Mouse (Mus musculus) lung, postnatal 0 days (tissue): ENCODE data around the gene Tln2. TPM values are rescaled to one million over a fixed set of nuclear protein-coding genes. Genes with fewer than 3 reads are reported as not detected.

Experiments
- ATAC-seq: fragments of 200-750 bp; cut with Nextera tagmentation; 2 replicates; pipeline ENCODE4 v1.8.0; 2017; ENCODE audit warnings: moderate library complexity
- DNase-seq: peaks from one replicate; pipeline ENCODE4 v3.0.0-alpha.2; 2016; ENCODE audit warnings: low spot score
- H3K27ac ChIP-seq: fragments of 300-500 bp; sonication (generic); 2 replicates; pipeline ENCODE4 v1.5.1; 2014; ENCODE audit warnings: antibody characterized with exemption, mild to moderate bottlenecking, low read length, mixed read lengths
- H3K27me3 ChIP-seq: fragments of 300-500 bp; sonication (generic); replicated peaks from 2 replicates; pipeline ENCODE4 v1.6.1; 2014; ENCODE audit warnings: low read length, mixed read lengths; ENCODE audit not compliant: insufficient read depth
- H3K36me3 ChIP-seq: fragments of 300-500 bp; sonication (generic); 2 replicates; pipeline ENCODE4 v1.6.1; 2014; ENCODE audit warnings: low read length, mixed read lengths; ENCODE audit not compliant: insufficient read depth
- H3K4me1 ChIP-seq: fragments of 300-500 bp; sonication (generic); 2 replicates; pipeline ENCODE4 v1.6.1; 2014; ENCODE audit warnings: antibody characterized with exemption, low read depth, low read length, mixed read lengths; ENCODE audit not compliant: insufficient read depth
- H3K4me2 ChIP-seq: fragments of 300-500 bp; sonication (generic); replicated peaks from 2 replicates; pipeline ENCODE4 v1.6.1; 2014; ENCODE audit warnings: low read depth, mild to moderate bottlenecking, low read length, moderate library complexity, mixed read lengths
- H3K4me3 ChIP-seq: fragments of 300-500 bp; sonication (generic); 2 replicates; pipeline ENCODE4 v1.5.1; 2014; ENCODE audit warnings: low read depth, low read length
- H3K9ac ChIP-seq: fragments of 300-500 bp; sonication (generic); replicated peaks from 2 replicates; pipeline ENCODE4 v1.6.1; 2014; ENCODE audit warnings: low read depth, mild to moderate bottlenecking
- H3K9me3 ChIP-seq: fragments of 300-500 bp; sonication (generic); 2 replicates; pipeline ENCODE4 v1.6.1; 2016; ENCODE audit warnings: low read length, mixed read lengths
- CTCF ChIP-seq: IDR thresholded peaks from 2 replicates; pipeline ENCODE4 v1.5.1; 2016; ENCODE audit warnings: antibody characterized with exemption, mild to moderate bottlenecking
- EP300 ChIP-seq: IDR thresholded peaks from 2 replicates; pipeline ENCODE4 v1.6.1; 2016; ENCODE audit warnings: antibody characterized with exemption, mild to moderate bottlenecking, control low read depth
- WGBS: fragments of 180-500 bp; shearing (Covaris S2); extraction: QIAGEN DNeasy Blood & Tissue Kit; methylation state at CpG from one replicate; pipeline ENCODE4 v1.1.7; 2014; 5-methylcytosine and 5-hydroxymethylcytosine counted together
- polyA plus RNA-seq: library from polyadenylated mRNA; unstranded; fragments of >200 nt; fragmentation: Nextera tagmentation; extraction: Ambion mirVana; gene quantifications from 2 replicates; pipeline ENCODE4 v1.2.1, GENCODE M21; 2015

The Tln2 gene
- polyA plus RNA-seq, 1 experiment from 2014 or later, result 9.9 TPM

DNA sequence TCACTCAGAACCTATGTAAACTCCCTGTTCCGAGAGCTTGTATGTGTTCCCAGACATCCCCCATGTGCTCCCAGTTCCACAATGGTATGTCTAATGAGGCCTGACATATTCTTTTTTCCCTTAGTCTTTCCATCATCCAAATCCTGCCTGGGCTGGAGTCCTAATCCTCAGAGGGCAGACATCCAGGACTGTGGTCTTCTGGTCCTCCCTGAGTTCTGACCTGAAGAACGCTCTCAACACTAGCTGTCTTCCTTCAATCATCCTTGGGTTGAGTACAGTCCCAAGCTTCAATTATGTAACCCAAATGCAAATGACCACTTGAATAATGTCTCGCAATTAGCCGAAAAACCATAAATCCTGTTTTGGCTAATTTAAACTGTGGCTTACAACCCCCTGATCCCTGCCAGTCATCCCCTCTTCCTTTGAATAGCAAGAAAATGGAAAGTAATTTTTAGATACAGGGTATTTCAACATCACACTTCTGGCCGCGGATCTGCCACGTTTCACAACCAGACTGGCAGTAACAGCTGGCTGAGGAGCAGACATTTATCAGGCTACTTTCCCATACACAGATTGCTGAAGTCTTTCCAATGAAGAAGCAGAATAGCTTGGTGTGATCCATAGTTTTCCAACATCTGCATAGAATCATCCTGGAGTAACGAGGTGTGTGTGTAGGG is 65.5 kb downstream of the Tln2 start:
- H3K9me3 ChIP-seq, result no peaks in the 10 kb centered on the region
- H3K9ac ChIP-seq, result no peak overlapping the region
- DNase-seq (peak; percentile 75), ATAC-seq (peak; percentile 57; the same call in 1 of the 2 replicates)
- WGBS, result 63% methylated on average over 8 of the region's 8 CpGs
- TF ChIP-seq EP300 (no peak), CTCF (no peak)
- H3K4me3 ChIP-seq, result no peak overlapping the region
- no peaks in the 10 kb centered on the region for H3K27me3 ChIP-seq
- H3K36me3 ChIP-seq, result no peaks in the 10 kb centered on the region
- H3K4me1 ChIP-seq, result no peaks in the 10 kb centered on the region
- no peak overlapping the region for H3K4me2 ChIP-seq
- H3K27ac ChIP-seq, result no peak overlapping the region

DNA sequence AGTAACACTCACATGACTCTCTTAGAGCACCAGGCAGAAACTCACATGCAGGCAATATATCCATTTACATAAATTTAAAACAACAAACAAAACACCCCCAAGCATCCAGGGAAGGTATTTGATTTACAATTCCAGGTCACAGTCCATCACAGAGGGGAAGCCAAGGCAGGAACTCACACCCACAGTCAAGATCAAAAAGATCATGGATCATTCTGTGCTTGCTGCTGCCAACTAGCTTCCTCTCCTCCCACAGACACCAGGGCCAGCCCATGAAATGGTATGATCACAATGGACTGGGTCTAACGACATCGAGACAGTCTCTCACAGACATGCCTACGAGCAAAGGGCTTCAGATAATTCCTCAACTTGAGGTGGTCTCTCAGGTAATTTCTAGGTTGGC is 70.1 kb downstream of the Tln2 start:
- ATAC-seq, result no peak
- Histone ChIP-seq H3K27me3 (no peaks in the 10 kb centered on the region), H3K27ac (no peak overlapping the region), H3K4me2 (no peak overlapping the region), H3K9me3 (no peaks in the 10 kb centered on the region), H3K36me3 (no peaks in the 10 kb centered on the region), H3K4me1 (peaks cover 9% of the 10 kb centered on the region; the same call in 1 of the 2 replicates), H3K9ac (no peak overlapping the region), H3K4me3 (no peak overlapping the region)
- peak; percentile 12 for DNase-seq
- TF ChIP-seq EP300 (0 out of 2 replicates have a peak, but pooled peaks have one; percentile 32), CTCF (no peak)
- WGBS, result 45% methylated on average over 3 of the region's 3 CpGs

DNA sequence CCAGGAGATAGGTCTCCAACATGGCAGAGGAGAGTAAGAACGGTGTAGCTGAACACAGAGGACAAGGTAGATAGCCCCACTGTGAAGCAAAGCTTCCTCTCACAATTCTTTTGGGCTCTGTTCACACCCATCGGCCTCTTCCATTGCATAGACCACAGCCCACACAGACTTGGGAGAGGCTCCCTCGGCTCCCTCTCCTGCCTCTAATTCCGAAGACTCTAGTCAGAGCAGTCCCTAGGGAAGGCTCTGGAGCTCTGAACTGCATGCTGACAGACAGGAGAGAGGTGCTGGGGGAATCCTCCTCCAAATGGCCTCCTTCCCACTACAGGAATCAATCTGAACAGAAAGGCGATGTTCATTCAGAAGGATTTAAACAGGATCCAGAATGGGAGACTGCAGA is 72.9 kb downstream of the Tln2 start:
- WGBS, result 69% methylated on average over 5 of the region's 5 CpGs
- Histone ChIP-seq H3K36me3 (no peaks in the 10 kb centered on the region), H3K9ac (no peak overlapping the region), H3K27me3 (no peaks in the 10 kb centered on the region), H3K27ac (no peak overlapping the region), H3K4me1 (peaks cover 9% of the 10 kb centered on the region; the same call in 1 of the 2 replicates), H3K4me2 (no peak overlapping the region), H3K9me3 (no peaks in the 10 kb centered on the region), H3K4me3 (no peak overlapping the region)
- TF ChIP-seq CTCF, result no peak
- TF ChIP-seq EP300, result no peak
- DNase-seq (no peak), ATAC-seq (no peak)

DNA sequence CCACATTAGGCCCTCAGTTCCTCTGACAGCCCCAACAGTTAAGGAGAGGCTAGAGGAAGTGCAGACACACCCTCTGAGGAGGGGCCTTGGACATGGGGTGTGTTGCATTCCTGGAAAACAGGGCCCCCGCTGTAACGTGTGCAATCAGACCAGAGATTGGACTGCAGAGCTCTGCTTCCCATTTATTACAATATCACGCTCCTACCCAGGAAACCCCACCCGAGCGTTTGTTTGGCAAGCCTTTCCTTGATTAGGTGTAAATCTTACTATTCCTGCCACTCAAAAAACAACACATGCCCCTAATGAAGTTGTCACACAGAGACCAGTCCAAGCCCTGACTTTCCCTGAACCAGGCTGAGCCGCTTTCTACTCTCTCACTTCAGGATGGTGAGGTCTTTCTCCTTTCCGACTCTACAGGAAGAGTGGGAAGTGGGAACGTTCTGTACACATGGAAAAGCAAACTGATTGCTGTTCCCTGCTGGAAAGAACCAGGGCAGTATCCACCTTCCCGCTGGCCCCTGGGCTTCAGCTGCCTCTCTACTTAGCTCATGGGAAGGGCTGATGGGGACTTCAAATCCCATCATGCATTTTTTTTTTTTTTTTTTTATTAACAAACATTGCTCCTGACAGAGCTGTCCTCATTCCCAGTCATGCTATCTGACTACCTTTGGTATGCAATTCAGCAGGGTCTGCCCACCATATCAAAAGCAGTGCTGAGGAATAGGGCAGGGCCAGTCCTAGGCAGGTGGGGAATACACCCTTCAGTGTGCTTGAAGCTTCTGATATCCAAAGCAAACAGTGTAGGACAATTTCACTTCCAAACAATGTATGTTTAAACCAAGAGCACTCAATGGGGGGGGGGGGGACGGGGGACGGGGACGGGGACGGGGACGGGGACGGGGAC is 74.1 kb downstream of the Tln2 start:
- DNase-seq, result peak; percentile 64
- no peaks in the 10 kb centered on the region for H3K9me3 ChIP-seq
- ATAC-seq, result peak; percentile 94
- TF ChIP-seq CTCF (no peak), EP300 (peak; percentile 72)
- H3K27ac ChIP-seq, result no peak overlapping the region
- H3K4me3 ChIP-seq, result no peak overlapping the region
- peak overlapping the region; percentile 17; the same call in 1 of the 2 replicates for H3K4me2 ChIP-seq
- H3K9ac ChIP-seq, result no peak overlapping the region
- no peaks in the 10 kb centered on the region for H3K27me3 ChIP-seq
- H3K36me3 ChIP-seq, result no peaks in the 10 kb centered on the region
- H3K4me1 ChIP-seq, result peaks cover 9% of the 10 kb centered on the region; the same call in 1 of the 2 replicates
- 33% methylated on average over 15 of the region's 15 CpGs for WGBS

DNA sequence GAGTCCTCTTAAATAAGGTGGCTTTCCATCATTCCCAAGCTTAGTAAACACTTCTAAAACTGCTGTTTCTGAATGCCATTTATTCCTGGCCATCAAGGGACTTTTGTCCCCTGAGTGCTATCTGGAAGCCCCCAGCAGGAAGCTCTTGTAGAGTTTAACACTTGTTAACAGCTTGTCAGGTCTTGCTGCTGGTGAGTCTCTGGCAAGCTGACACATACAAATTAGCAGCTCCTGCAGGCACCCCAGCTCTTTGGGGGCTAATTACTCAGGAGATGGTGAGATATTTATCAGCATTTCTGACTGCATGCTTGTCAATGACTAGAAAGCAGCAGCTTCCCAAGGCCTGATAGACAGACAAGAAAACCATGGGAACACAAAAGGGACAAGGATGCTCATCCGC is 77.2 kb downstream of the Tln2 start:
- H3K9me3 ChIP-seq, result no peaks in the 10 kb centered on the region
- 67% methylated on average over 1 of the region's 1 CpGs for WGBS
- ATAC-seq, result no peak
- no peaks in the 10 kb centered on the region for H3K36me3 ChIP-seq
- H3K9ac ChIP-seq, result no peak overlapping the region
- no peak overlapping the region for H3K4me2 ChIP-seq
- H3K27me3 ChIP-seq, result no peaks in the 10 kb centered on the region
- no peak overlapping the region for H3K4me3 ChIP-seq
- H3K4me1 ChIP-seq, result peaks cover 9% of the 10 kb centered on the region; the same call in 1 of the 2 replicates
- H3K27ac ChIP-seq, result no peak overlapping the region
- DNase-seq, result no peak
- no peak for TF ChIP-seq EP300
- no peak for TF ChIP-seq CTCF

DNA sequence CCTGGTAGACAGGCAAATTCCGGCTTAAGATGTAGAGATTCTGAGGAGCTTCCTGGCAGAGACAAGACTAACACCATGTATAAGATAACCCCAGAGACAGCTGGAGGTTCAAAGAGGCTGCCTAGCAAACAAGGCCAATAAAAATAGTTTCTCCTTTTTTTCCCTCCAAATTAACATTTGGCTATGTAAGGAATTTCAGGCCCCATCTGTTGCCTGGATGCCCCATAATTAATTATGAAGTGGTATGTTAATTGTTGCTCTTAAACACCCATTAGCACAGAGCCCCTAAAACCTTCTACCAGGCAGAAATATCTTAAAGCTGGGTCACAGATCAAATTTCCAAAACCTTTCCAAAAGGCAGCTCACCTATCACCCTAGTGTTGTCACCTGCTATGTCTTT is 77.7 kb downstream of the Tln2 start:
- no peak for ATAC-seq
- WGBS, result 52% methylated on average over 1 of the region's 1 CpGs
- TF ChIP-seq EP300 (no peak), CTCF (no peak)
- no peaks in the 10 kb centered on the region for H3K9me3 ChIP-seq
- H3K27me3 ChIP-seq, result no peaks in the 10 kb centered on the region
- H3K4me1 ChIP-seq, result peaks cover 9% of the 10 kb centered on the region; the same call in 1 of the 2 replicates
- no peak for DNase-seq
- no peak overlapping the region for H3K9ac ChIP-seq
- H3K4me3 ChIP-seq, result no peak overlapping the region
- H3K36me3 ChIP-seq, result no peaks in the 10 kb centered on the region
- H3K4me2 ChIP-seq, result no peak overlapping the region
- no peak overlapping the region for H3K27ac ChIP-seq
